Mouse (Mus musculus): ENCODE measurements around the gene Tas2r114. TPM values are rescaled to one million over a fixed set of nuclear protein-coding genes. Genes with fewer than 3 reads are reported as not detected.

Tas2r114 gene
- polyA plus RNA-seq (2016; fragmentation: Nextera tagmentation; extraction: Ambion mirVana) = not detected in 2 replicates

DNA sequence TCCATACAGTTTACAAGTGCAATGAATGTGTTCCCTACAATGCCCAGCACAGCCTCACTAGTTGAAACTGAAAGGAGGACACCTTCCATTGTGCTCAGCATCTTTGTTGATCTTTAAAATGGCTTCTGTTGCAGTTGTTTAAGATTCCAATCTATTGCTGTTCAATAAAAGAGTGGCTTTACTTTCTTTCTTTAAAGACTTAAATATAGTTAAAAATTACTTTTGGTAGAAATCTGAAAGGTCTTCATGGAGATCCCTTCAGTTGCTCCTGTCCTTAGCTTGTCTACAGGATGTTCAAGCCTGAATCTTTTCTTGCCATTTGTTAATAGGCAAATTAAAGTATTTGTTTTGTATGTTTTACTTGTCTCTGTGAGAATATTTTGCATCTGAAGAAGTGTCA is at the start of gene Tas2r114:
Gene Tas2r114 (minus strand): TSS at position 101 of the 400 bp plus-strand sequence.
- no peak within 1 kb of the TSS for H3K4me3 ChIP-seq
- no peaks in the 10 kb centered on the region for H3K27me3 ChIP-seq (ENCODE audit: low read depth, poor library complexity, severe bottlenecking)
- no peaks in the 10 kb centered on the region; the same call in 1 of the 2 replicates for H3K9me3 ChIP-seq (replicated peaks)
- H3K36me3 ChIP-seq = no peaks in the 10 kb centered on the region
- no peak for DNase-seq (ENCODE audit: low spot score)
- no peak within 1 kb of the TSS for H3K27ac ChIP-seq
- no peaks in the 10 kb centered on the region for H3K4me1 ChIP-seq

- Histone ChIP-seq H3K4me3 (no peak overlapping the region), H3K9me3 (replicated peaks) (peaks cover 6% of the 10 kb centered on the region; the same call in 1 of the 2 replicates), H3K4me1 (no peaks in the 10 kb centered on the region), H3K27ac (no peak overlapping the region), H3K27me3 (ENCODE audit: low read depth, poor library complexity, severe bottlenecking) (no peaks in the 10 kb centered on the region), H3K36me3 (no peaks in the 10 kb centered on the region)
- DNase-seq (ENCODE audit: low spot score) = no peak
- 48% methylated on average over 7 of the region's 7 CpGs for WGBS
These were observed 22.9 kb upstream of the Tas2r114 start for GRCm38 (mm10) chr6:131712803-131713202.

DNA sequence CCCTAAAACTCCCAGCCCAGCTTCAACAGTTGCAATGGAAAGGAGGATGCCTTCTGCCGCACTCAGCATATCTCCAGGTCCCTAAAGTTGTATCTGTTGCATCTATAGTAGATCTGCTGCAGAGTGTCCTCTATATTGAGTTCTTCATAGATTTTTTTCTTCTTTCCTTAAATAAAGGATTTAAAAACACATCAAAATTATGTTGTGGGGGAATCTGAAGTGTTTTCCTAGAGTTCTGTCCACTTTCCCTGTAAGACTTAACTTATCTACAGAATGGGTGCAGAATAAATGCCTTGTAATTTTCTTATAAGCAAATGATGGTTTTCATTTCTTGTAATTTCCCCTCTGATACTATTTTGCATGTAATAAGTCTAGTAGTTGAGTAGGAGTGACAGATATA is 2.5 kb downstream of the Tas2r114 start, which contains the start of gene Tas2r105:
Gene Tas2r105 (minus strand): TSS at position 101 of the 400 bp plus-strand sequence.
- WGBS = 84% methylated on average over 1 of the region's 1 CpGs
- no peaks in the 10 kb centered on the region for H3K4me1 ChIP-seq
- H3K36me3 ChIP-seq = no peaks in the 10 kb centered on the region
- H3K27me3 ChIP-seq (ENCODE audit: low read depth, poor library complexity, severe bottlenecking) = no peaks in the 10 kb centered on the region
- no peak for DNase-seq (ENCODE audit: low spot score)
- H3K4me3 ChIP-seq = no peak within 1 kb of the TSS
- H3K27ac ChIP-seq = no peak within 1 kb of the TSS
- no peaks in the 10 kb centered on the region; the same call in 1 of the 2 replicates for H3K9me3 ChIP-seq (replicated peaks)

DNA sequence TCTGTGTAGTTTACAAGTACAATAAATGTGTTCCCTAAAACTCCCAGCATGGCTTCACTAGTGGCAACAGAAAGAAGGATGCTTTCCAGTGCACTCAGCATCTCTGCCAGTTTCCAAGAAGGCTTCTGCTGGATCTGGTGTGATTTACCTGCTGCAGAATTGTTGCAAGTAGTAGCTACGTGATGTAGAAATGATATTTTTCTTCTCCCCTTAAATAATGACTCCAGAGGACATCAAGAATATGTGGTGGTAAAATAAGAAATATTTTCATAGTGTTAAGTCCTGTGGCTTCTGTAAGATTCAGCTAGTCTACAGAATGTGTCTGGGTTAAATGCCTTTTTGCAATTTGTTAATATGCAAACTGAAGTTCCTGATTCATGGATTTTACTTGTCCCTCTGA is 4.2 kb downstream of the Tas2r114 start, which contains the start of gene Tas2r104:
Gene Tas2r104 (minus strand): TSS at position 101 of the 400 bp plus-strand sequence.
- Histone ChIP-seq H3K36me3 (no peaks in the 10 kb centered on the region), H3K4me1 (no peaks in the 10 kb centered on the region), H3K27me3 (ENCODE audit: low read depth, poor library complexity, severe bottlenecking) (no peaks in the 10 kb centered on the region), H3K27ac (no peak within 1 kb of the TSS), H3K4me3 (no peak within 1 kb of the TSS), H3K9me3 (replicated peaks) (no peaks in the 10 kb centered on the region)
- WGBS = 83% methylated on average over 1 of the region's 1 CpGs
- DNase-seq (ENCODE audit: low spot score) = no peak

GRCm38 (mm10) chr6:131678786-131679185 is 11.1 kb downstream of the Tas2r114 start, which contains the start of gene Tas2r106:
Gene Tas2r106 (minus strand): TSS chr6:131678886.
- H3K4me3 ChIP-seq = no peak within 1 kb of the TSS
- H3K9me3 ChIP-seq (replicated peaks) = 0 out of 2 replicates have a peak, but pooled peaks cover 2% of the 10 kb centered on the region
- no peak for DNase-seq (ENCODE audit: low spot score)
- no peaks in the 10 kb centered on the region for H3K4me1 ChIP-seq
- no peaks in the 10 kb centered on the region for H3K36me3 ChIP-seq
- WGBS = 86% methylated on average over 3 of the region's 3 CpGs
- no peak within 1 kb of the TSS for H3K27ac ChIP-seq
- H3K27me3 ChIP-seq (ENCODE audit: low read depth, poor library complexity, severe bottlenecking) = no peaks in the 10 kb centered on the region

DNA sequence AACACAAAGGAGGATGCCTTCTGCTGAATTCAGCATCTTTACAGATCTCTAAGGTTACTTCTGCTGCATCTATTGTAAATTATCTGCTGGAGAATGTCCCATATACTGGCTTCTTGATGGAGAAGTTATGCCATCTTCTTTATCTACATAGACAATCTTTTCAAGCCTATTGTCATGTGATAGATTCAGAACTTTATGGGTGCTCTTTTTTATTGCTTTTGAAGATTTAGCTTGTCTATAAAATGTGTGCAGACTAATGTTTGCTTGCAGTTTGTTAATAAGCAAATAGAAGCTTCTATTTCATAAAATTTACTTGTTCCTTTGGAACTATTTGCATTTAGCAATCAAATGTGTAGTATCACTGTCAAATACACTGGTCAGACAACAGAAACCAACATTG is 29.8 kb downstream of the Tas2r114 start, which contains the start of gene Tas2r107:
Gene Tas2r107 (minus strand): TSS at position 101 of the 400 bp plus-strand sequence.
- no peaks in the 10 kb centered on the region for H3K36me3 ChIP-seq
- H3K9me3 ChIP-seq (replicated peaks) = no peaks in the 10 kb centered on the region
- H3K4me3 ChIP-seq = no peak within 1 kb of the TSS
- H3K4me1 ChIP-seq = no peaks in the 10 kb centered on the region
- H3K27ac ChIP-seq = no peak within 1 kb of the TSS
- DNase-seq (ENCODE audit: low spot score) = no peak
- no peaks in the 10 kb centered on the region for H3K27me3 ChIP-seq (ENCODE audit: low read depth, poor library complexity, severe bottlenecking)

Other genes with a start within 250 kb of the Tas2r114 start
- gene 5430401F13Rik, start 203.7 kb downstream of the Tas2r114 start, polyA plus RNA-seq (2016; fragmentation: Nextera tagmentation; extraction: Ambion mirVana) = not detected in 2 replicates
- not detected in 2 replicates for gene Gm6619, start 203.7 kb downstream of the Tas2r114 start, polyA plus RNA-seq (2016; fragmentation: Nextera tagmentation; extraction: Ambion mirVana)
- gene Tas2r130, start 59.2 kb downstream of the Tas2r114 start, polyA plus RNA-seq (2016; fragmentation: Nextera tagmentation; extraction: Ambion mirVana) = not detected in 2 replicates
- not detected in 2 replicates for gene Tas2r107, start 29.9 kb downstream of the Tas2r114 start, polyA plus RNA-seq (2016; fragmentation: Nextera tagmentation; extraction: Ambion mirVana)
- gene Tas2r106, start 11.2 kb downstream of the Tas2r114 start, polyA plus RNA-seq (2016; fragmentation: Nextera tagmentation; extraction: Ambion mirVana) = not detected in 2 replicates
- gene Tas2r104, start 4.3 kb downstream of the Tas2r114 start, polyA plus RNA-seq (2016; fragmentation: Nextera tagmentation; extraction: Ambion mirVana) = not detected in 2 replicates
- not detected in 2 replicates for gene Tas2r105, start 2.6 kb downstream of the Tas2r114 start, polyA plus RNA-seq (2016; fragmentation: Nextera tagmentation; extraction: Ambion mirVana)